Mouse (Mus musculus): ENCODE results near the gene Pacs2. TPM values are rescaled to one million over a fixed set of nuclear protein-coding genes. Genes with fewer than 3 reads are reported as not detected.

Gene Pacs2
- polyA plus RNA-seq, 1 experiment from 2014 or later = 17.4 TPM

- Histone ChIP-seq H3K9ac (no peak overlapping the region), H3K27ac (no peak overlapping the region; the same call in 1 of the 2 replicates), H3K27me3 (no peaks in the 10 kb centered on the region), H3K9me3 (replicated peaks) (no peaks in the 10 kb centered on the region), H3K4me2 (no peak overlapping the region), H3K4me1 (peaks cover 41% of the 10 kb centered on the region), H3K4me3 (no peak overlapping the region), H3K36me3 (ENCODE audit: poor library complexity, severe bottlenecking) (peaks cover 20% of the 10 kb centered on the region; the same call in 1 of the 2 replicates)
- WGBS = 89% methylated on average over 9 of the region's 9 CpGs
- no peak for ATAC-seq
Measured at GRCm38 (mm10) chr12:113030993-113031392, 16.7 kb downstream of the Pacs2 start.

DNA sequence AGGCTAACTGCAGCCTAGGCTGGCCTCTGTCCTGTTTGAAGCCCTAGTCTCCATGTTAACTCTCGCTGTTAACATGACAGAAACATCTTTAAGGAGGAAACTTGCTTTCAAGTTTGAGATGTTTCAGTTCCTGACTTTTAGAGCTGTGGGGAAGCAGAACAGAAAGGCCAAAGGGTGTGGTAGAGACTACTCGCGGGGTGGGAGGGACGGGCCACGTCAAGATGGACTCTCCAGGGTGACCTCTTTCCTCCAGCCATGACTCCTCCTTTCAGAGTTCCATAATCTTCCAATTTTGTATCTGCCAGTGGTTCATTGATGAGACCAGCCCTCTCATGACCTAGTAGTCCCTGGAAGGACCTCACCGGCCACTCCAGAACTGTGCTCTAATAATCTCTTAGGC, 17.1 kb downstream of the Pacs2 start:
- WGBS = 89% methylated on average over 6 of the region's 6 CpGs
- Histone ChIP-seq H3K4me3 (no peak overlapping the region), H3K4me1 (peaks cover 41% of the 10 kb centered on the region), H3K9me3 (replicated peaks) (no peaks in the 10 kb centered on the region), H3K4me2 (no peak overlapping the region), H3K27ac (no peak overlapping the region), H3K9ac (no peak overlapping the region), H3K27me3 (no peaks in the 10 kb centered on the region), H3K36me3 (ENCODE audit: poor library complexity, severe bottlenecking) (peaks cover 16% of the 10 kb centered on the region; the same call in 1 of the 2 replicates)
- no peak for ATAC-seq

DNA sequence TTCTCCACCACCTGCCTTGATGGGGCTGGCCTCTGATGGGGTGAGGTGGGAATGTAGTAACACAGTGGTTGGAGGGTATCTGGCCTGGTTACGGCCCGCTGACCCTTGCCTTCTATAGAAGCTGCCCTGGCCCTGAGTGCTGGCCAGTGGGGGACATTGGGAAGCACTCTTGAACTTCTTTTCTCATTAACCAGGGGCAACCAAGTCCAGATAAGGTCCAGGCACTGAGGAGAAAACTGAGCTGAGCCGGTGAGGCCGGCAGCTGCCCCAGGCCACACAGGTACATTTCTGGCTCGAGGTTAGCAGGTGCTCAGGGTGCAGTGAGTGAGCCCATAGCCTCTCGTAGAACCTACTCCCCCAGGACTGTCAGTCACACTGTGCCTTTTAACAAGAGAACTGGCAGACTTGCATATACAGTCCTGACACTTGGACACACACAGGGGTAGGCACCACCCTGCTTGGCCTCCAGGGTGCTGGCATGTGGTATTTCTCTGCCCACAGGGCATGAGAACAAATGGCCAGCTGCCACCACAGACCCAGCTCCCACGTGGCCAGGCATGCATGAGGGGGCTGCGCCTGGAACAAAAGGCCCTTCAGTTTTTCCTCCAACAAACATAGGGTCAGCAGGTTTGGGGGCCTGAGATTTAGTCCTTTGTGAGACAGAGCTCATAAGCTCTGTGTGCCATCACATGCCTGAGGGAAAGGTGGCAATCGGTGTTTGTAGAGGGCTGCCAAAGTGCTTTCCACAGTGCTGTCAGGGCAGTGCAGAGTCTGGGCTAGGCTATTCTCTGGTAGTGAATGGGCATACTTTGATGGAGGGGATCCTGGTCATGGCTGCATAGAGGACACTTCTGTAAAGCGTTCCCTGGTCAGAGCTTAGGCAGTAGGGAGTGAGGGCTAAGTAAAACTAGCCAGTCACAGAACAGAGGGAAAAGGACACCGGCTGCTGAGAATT, 18.3 kb downstream of the Pacs2 start:
- peak overlapping the region; percentile 45 for H3K9ac ChIP-seq
- 64% methylated on average over 11 of the region's 11 CpGs for WGBS
- peaks cover 9% of the 10 kb centered on the region; the same call in 1 of the 2 replicates for H3K36me3 ChIP-seq (ENCODE audit: poor library complexity, severe bottlenecking)
- no peaks in the 10 kb centered on the region for H3K9me3 ChIP-seq (replicated peaks)
- ATAC-seq = peak; percentile 82
- H3K4me3 ChIP-seq = no peak overlapping the region
- peaks cover 40% of the 10 kb centered on the region for H3K4me1 ChIP-seq
- no peaks in the 10 kb centered on the region for H3K27me3 ChIP-seq
- peak overlapping the region; percentile 59 for H3K27ac ChIP-seq
- no peak overlapping the region for H3K4me2 ChIP-seq

DNA sequence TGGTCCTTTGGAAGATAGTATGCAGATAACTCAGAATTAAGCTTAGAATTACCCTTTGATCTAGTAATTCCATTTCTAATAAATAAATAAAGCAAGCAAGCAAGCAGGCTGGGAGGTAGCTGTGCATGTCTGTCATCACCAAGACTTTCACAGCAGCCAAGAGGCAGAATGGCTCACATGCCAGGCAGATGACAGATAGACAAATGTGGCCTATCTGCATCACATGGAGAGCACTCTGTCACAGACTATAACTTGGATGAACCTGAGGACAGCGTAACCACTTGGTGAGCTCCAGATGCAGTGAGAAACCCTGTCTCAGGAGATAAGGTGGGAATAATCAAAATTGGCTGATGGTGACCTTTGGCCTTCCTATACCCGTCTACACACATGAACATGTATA, 20.8 kb downstream of the Pacs2 start:
- WGBS = 93% methylated on average over 2 of the region's 2 CpGs
- H3K36me3 ChIP-seq (ENCODE audit: poor library complexity, severe bottlenecking) = peaks cover 3% of the 10 kb centered on the region; the same call in 1 of the 2 replicates
- no peak overlapping the region for H3K9ac ChIP-seq
- H3K27me3 ChIP-seq = no peaks in the 10 kb centered on the region
- ATAC-seq = no peak
- no peaks in the 10 kb centered on the region for H3K9me3 ChIP-seq (replicated peaks)
- no peak overlapping the region for H3K4me2 ChIP-seq
- H3K4me3 ChIP-seq = no peak overlapping the region
- no peak overlapping the region for H3K27ac ChIP-seq
- peaks cover 23% of the 10 kb centered on the region for H3K4me1 ChIP-seq

- no peak overlapping the region for H3K27ac ChIP-seq
- H3K9ac ChIP-seq = no peak overlapping the region
- H3K36me3 ChIP-seq (ENCODE audit: poor library complexity, severe bottlenecking) = 0 out of 2 replicates have a peak, but pooled peaks cover 3% of the 10 kb centered on the region
- peaks cover 34% of the 10 kb centered on the region for H3K4me1 ChIP-seq
- no peak overlapping the region for H3K4me3 ChIP-seq
- WGBS = 92% methylated on average over 4 of the region's 4 CpGs
- ATAC-seq = no peak
- no peaks in the 10 kb centered on the region for H3K9me3 ChIP-seq (replicated peaks)
- H3K27me3 ChIP-seq = no peaks in the 10 kb centered on the region
- H3K4me2 ChIP-seq = no peak overlapping the region
Measured at GRCm38 (mm10) chr12:113036996-113037395, 22.7 kb downstream of the Pacs2 start.

DNA sequence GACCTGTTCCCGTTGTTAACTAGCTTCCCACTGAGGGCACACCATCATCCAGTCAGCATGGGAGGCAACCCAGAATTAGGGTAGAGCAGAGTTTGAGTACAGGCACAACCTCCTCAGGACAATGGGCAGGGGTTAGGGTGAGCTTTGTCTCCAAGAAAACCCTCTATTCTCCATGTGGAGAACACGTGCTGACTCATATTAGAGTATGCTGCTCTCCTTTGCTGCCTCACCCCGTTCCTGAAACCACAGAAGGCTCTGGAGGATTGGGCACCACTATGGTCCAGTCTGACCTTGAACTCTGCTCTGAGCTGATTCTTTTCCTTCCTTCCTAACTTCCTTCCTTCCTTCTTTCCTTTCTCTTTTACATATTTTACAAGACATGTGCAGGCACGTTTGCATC, 24.1 kb downstream of the Pacs2 start:
- Histone ChIP-seq H3K9me3 (replicated peaks) (no peaks in the 10 kb centered on the region), H3K27ac (no peak overlapping the region), H3K9ac (no peak overlapping the region), H3K4me2 (no peak overlapping the region), H3K27me3 (no peaks in the 10 kb centered on the region), H3K36me3 (ENCODE audit: poor library complexity, severe bottlenecking) (0 out of 2 replicates have a peak, but pooled peaks cover 3% of the 10 kb centered on the region), H3K4me3 (no peak overlapping the region), H3K4me1 (peaks cover 20% of the 10 kb centered on the region)
- ATAC-seq = no peak
- WGBS = 96% methylated on average over 4 of the region's 4 CpGs

GRCm38 (mm10) chr12:113041481-113042439, 27.5 kb downstream of the Pacs2 start:
- Histone ChIP-seq H3K4me2 (0 out of 2 replicates have a peak overlapping the region, but pooled peaks have one; percentile 4), H3K9me3 (replicated peaks) (no peaks in the 10 kb centered on the region), H3K4me1 (peaks cover 16% of the 10 kb centered on the region), H3K4me3 (no peak overlapping the region), H3K36me3 (ENCODE audit: poor library complexity, severe bottlenecking) (peaks cover 30% of the 10 kb centered on the region), H3K27me3 (no peaks in the 10 kb centered on the region), H3K9ac (no peak overlapping the region), H3K27ac (peak overlapping the region; percentile 27; the same call in 1 of the 2 replicates)
- WGBS = 69% methylated on average over 15 of the region's 15 CpGs
- ATAC-seq = peak; percentile 72

DNA sequence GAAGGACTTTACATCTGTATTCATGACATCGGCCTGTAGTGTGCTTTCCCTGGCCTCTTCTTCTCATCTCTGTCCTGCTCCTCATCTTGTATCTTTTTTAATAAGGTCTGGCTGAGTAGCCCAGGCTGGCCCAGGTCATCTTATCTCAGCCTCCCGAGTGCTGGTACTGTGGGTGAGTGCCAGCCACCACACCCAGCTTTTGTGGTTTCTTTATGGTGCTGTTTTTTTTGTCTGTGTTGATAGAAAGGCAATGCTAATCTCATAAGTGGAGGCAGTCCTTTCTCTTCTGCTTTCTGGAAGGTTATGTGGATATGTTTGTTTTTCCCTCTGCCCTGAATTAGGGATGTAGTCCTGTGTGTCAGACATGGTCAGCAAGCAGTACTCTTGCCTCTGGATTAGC, 28.2 kb downstream of the Pacs2 start:
- Histone ChIP-seq H3K27ac (no peak overlapping the region), H3K9ac (no peak overlapping the region), H3K4me3 (no peak overlapping the region), H3K9me3 (replicated peaks) (no peaks in the 10 kb centered on the region), H3K27me3 (no peaks in the 10 kb centered on the region), H3K4me1 (peaks cover 16% of the 10 kb centered on the region), H3K36me3 (ENCODE audit: poor library complexity, severe bottlenecking) (peaks cover 38% of the 10 kb centered on the region), H3K4me2 (no peak overlapping the region)
- no peak for ATAC-seq
- WGBS = 87% methylated on average over 2 of the region's 2 CpGs

DNA sequence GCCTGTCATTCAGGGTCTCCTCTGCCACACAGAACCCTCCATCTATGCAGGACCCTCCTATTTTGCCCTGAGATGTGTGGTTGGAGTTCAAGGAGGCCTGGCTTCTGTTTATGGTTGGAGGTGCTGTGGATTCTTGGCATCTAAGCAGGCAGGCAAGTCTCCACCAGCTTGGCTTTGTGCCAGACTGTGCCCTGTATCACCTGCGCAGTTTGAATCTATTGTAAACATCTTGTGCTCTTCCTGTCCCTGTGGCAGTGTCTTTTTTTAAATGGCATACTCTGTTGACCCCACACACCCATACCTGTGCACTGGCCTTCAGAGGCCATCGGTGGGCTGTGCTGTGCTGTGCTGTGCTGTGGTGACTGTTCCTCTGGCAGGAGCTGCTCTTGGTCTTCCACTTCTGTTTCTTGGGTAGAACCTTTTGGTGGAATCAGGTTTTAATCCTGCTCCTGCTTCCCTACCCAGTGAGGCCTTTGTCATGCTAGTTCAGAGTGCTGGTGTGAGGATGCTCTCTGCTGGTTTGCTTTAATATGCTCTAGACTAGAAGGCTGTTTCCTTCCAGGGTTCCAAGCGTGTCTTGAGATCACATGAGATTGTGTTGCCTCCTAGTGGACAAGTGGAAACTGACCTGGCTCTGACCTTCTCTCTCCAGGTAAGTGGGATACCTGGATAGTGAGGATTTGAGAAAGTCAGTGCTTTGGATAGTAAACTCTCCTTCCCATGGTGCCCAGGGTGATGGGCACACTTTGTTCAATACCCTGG, 30.8 kb downstream of the Pacs2 start:
- 82% methylated on average over 3 of the region's 3 CpGs for WGBS
- Histone ChIP-seq H3K27ac (no peak overlapping the region), H3K4me2 (no peak overlapping the region), H3K27me3 (no peaks in the 10 kb centered on the region), H3K9me3 (replicated peaks) (no peaks in the 10 kb centered on the region), H3K4me1 (peaks cover 16% of the 10 kb centered on the region), H3K36me3 (ENCODE audit: poor library complexity, severe bottlenecking) (peaks cover 56% of the 10 kb centered on the region), H3K9ac (no peak overlapping the region), H3K4me3 (no peak overlapping the region)
- ATAC-seq = no peak

GRCm38 (mm10) chr12:113046861-113047260, 32.6 kb downstream of the Pacs2 start:
- peaks cover 74% of the 10 kb centered on the region for H3K36me3 ChIP-seq (ENCODE audit: poor library complexity, severe bottlenecking)

GRCm38 (mm10) chr12:113048103-113048502, 33.8 kb downstream of the Pacs2 start:
- no peak overlapping the region for H3K4me3 ChIP-seq
- ATAC-seq = no peak
- H3K9me3 ChIP-seq (replicated peaks) = no peaks in the 10 kb centered on the region
- no peaks in the 10 kb centered on the region for H3K27me3 ChIP-seq
- no peak overlapping the region for H3K27ac ChIP-seq
- WGBS = 88% methylated on average over 5 of the region's 5 CpGs
- H3K4me2 ChIP-seq = no peak overlapping the region
- no peak overlapping the region for H3K9ac ChIP-seq
- peaks cover 86% of the 10 kb centered on the region for H3K36me3 ChIP-seq (ENCODE audit: poor library complexity, severe bottlenecking)
- H3K4me1 ChIP-seq = no peaks in the 10 kb centered on the region; the same call in 1 of the 2 replicates

More at GRCm38 (mm10) chr12:113046861-113047260, 32.6 kb downstream of the Pacs2 start:
- no peak overlapping the region for H3K9ac ChIP-seq
- no peaks in the 10 kb centered on the region for H3K9me3 ChIP-seq (replicated peaks)
- WGBS = 93% methylated on average over 15 of the region's 15 CpGs
- no peak overlapping the region for H3K4me2 ChIP-seq
- H3K27ac ChIP-seq = no peak overlapping the region
- no peak overlapping the region for H3K4me3 ChIP-seq
- no peak for ATAC-seq
- no peaks in the 10 kb centered on the region for H3K27me3 ChIP-seq
- H3K4me1 ChIP-seq = no peaks in the 10 kb centered on the region; the same call in 1 of the 2 replicates
